Mouse (Mus musculus): ENCODE data around the gene Gm8108. TPM values are rescaled to one million over a fixed set of nuclear protein-coding genes. Genes with fewer than 3 reads are reported as not detected.

Gm8108 gene
- 1 to 10 TPM in 1 of 2 experiments, not detected in 1; 2.4 TPM for total RNA-seq (2023)

DNA sequence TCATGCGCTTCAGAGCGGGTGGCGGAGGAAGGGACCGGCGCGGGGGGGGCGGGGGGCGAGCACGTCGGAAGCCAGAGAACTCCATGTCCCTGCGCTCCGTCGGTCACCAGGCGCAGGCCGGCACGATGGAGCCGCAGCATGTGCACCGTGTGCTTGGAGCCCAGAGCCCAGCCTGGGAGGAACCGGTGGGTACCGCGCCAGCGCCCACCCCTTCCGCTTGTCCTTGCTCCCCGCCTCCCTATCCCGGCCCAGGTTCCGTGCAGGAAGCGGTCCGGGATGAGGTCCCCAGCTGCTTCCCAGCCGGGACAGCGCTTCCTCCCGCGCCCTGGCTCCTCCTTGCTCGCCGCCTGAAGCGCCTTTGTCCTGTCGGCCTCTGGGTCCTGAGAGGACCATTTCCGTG, at the start of gene Gm8108:
Gene Gm8108, plus strand, starts transcription at position 101 of the 400 bp plus-strand sequence.

DNA sequence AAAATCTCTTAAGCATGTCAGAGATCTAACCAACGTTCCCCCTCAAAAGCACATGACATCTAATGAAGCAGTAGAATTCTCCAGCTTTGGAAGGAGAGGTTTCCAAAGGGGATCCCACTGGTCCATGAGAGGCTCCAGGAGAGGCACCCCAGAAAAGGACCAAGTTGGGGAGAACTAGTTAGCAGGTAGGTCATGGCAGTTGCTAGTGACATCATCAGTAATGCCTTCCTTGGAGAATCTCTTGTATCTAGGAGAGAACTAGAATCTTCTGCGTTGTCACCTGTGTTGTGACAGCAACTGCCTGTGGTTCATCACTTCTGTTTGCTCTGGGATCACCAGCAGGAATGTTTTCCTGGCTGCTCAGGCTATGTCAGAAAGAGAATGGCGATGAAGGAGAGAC, 26.5 kb upstream of the Gm8108 start, which contains the start of gene Gm3115:
Gene Gm3115, plus strand, starts transcription at position 301 of the 400 bp plus-strand sequence.

DNA sequence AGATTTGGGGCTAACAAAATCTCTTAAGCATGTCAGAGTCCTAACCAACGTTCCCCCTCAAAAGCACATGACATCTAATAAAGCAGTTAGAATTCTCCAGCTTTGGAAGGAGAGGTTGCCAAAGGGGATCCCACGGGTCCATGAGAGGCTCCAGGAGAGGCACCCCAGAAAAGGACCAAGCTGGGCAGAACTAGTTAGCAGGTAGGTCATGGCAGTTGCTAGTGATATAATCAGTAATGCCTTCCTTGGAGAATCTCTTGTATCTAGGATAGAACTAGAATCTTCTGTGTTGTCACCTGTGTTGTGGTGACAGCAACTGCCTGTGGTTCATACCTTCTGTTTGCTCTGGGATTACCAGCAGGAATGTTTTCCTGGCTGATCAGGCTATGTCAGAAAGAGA, 54.4 kb downstream of the Gm8108 start, which contains the start of gene Gm3127:
Gene Gm3127, plus strand, starts transcription at position 301 of the 400 bp plus-strand sequence.

Other genes starting within 250 kb of the Gm8108 start
- gene Gm2916, start 226.4 kb upstream of the Gm8108 start, total RNA-seq (2023): not detected
- not detected for gene Gm3029, start 178.8 kb upstream of the Gm8108 start, total RNA-seq (2023)
- under 1 TPM in 1 of 2 experiments, not detected in 1; 0.89 TPM for gene Gm3095, start 147.0 kb upstream of the Gm8108 start, total RNA-seq (2023)
- not detected for gene Gm3099, start 112.1 kb upstream of the Gm8108 start, total RNA-seq (2023)
- not detected for gene Gm5796, start 86.6 kb upstream of the Gm8108 start, total RNA-seq (2023)
- gene Gm3115, start 26.4 kb upstream of the Gm8108 start, total RNA-seq (2023): not detected
- gene Gm3127, start 54.5 kb downstream of the Gm8108 start, total RNA-seq (2023): not detected
- gene Gm2974, start 72.0 kb downstream of the Gm8108 start, total RNA-seq (2023): not detected
- not detected for gene Gm3138, start 139.1 kb downstream of the Gm8108 start, total RNA-seq (2023)
- gene Gm3149, start 206.8 kb downstream of the Gm8108 start, total RNA-seq (2023): not detected
- not detected for gene 2610042L04Rik, start 224.2 kb downstream of the Gm8108 start, total RNA-seq (2023)

Data from T-cell, adult 66 days (primary cell).